Mouse (Mus musculus) heart, adult 11 months (tissue): ENCODE data around the gene Dph6.
A peak's percentile ranks its signal among the peaks of the same experiment; 100 is the strongest.

Experiments
- DNase-seq: peaks from one replicate; pipeline ENCODE4 v3.0.0; 2022

Dph6 gene

DNA sequence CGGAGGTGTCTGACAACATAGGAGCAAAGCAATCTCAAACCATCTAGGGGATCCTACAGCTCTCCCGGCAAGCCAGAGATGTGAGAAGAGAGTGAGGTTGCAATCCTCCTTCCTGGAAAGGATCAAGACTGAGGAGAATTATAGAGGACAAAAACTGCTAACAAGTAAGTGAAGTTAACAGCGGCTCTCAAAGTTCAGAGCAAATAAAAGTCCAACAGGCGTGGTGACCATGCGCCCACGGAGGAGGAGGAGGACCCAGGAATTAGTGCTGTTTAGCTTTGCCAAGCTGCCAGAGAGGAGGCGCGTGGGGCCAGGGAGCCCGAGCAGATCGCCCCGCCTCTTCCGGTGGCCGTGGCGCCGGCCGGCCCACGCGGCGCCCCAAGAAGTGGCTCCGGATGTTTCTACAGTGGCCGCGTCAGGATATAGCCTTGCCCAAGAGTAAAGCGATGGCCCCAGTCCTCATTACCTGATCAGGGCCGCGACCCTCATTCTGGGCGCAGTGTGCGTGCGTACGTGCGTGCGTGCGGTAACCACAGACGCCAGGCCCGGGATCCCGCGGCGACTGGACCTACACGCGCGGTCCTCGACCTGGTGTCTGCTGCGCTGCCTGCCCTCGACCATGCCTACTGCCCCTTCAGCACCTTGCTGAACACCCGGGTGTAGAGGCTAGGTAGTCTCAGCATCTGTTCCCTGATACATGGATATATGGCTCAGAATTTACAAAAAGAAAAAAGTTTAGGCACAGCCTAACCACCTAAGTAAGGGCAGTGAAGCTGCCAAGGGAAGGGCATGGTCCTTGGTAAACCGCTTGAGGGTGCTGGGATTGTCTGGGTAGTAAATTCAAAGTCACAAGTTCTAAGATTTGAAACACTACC is at the start of gene Dph6:
Gene Dph6 (minus strand): TSS at position 600 of the 875 bp plus-strand sequence.
- DNase-seq, result peak; percentile 99

DNA sequence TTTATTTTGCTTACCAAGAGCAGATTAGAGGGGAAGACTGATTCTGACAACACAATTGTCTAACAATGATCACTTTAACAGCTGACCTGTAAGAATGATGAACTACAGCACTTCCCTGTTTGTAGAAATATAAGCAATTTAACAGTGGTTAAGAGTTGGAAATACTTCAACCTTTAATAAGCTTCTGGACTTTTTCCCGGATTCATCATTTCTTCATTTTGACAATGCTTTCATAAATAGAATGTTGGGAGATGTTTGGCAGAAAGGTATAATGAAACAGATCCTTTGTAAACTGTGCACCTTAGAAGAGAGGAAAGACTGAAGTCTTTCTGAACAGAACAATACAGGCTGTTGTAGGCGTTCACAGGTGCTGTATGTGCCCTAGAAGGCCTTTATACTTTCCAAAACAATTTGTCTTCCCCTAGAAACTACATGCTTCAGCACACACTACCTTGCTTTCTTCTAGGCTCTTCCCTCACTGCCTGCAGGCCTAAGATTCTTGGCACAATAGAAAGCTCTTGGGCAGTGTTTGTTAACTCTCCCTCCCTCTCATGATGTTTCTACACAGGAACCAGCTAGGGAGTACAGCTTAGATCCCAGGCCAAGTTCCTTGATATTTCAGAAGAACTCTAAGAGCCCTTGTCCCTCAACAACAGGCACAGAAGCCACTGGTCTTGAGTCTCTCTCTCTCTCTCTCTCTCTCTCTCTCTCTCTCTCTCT is 46.4 kb upstream of the Dph6 start:
- peak; percentile 85 for DNase-seq

DNA sequence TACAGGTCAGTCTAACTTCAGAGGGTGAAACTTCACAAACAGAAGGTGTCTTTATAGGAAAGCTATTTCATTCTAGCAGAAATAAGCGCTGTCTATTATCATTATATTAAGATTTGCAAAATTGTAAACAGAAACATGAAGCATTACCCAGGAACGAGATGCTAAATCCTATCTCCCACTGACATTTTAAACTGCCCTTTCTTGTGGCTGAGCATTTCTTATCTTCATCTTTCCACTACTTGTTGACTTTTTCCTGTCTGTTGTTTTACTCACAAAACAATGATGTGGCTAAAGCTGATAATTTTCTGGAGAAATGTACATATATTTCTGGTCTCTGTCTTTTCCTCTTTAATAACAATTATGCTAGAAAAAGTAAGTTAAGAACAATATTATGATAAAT is 36.8 kb upstream of the Dph6 start:
- no peak for DNase-seq

DNA sequence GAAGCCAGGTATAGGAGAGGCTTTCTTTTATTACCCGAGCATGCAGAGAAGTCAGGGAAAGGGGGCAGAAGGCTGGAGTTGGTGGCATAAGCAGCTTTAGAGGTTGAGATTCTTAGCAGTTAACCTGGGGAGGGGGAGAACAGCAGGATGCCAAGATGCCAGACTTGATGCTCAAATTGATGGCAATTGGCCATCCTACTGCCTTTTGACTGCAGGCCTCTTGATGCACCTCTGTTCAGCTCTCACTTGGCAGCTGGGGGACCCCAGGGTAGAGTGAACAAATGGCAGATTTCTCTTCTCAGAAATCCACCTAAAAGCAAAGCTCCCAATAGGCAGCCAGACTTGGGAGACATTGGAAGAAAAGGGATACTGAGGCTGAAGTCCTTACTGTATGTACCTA is 32.7 kb upstream of the Dph6 start:
- no peak for DNase-seq

DNA sequence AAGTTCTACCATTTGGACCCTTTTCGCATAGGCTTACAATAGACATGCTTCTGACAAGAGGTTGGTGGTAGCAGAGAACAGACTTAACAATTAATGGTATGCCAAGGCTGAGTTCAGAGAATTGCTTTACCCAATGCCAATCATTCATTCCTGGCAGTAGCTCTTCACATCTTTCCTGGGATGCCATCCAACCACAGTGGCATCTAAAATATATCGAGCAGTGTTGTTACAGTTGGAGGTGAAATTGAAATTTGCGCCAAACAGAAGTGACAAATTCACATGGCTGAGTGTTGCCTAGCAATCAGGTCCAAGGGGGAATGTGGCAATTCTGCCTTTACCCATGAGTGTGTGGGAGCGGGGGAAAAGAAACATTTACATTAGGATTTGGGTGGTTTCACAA is 32.3 kb upstream of the Dph6 start:
- no peak for DNase-seq

DNA sequence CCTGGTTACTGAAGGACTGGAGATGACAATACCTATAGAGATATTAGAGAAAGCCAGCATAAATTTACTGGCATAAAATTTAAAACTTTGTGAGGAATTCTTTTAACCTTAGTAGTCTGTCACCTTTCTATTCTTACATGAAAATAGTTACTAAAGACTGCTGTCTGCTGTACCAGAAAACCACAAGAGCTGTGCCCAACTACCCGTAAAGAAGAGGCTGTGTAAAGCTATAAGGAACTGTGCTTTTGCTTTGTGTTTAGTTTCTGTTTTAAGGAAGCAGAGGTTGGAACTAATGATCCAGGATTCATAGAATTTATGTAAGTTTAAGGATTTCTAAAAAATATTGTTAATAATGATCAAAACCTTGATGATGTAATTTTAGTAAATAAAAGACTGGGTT is 19.1 kb upstream of the Dph6 start:
- DNase-seq, result no peak

DNA sequence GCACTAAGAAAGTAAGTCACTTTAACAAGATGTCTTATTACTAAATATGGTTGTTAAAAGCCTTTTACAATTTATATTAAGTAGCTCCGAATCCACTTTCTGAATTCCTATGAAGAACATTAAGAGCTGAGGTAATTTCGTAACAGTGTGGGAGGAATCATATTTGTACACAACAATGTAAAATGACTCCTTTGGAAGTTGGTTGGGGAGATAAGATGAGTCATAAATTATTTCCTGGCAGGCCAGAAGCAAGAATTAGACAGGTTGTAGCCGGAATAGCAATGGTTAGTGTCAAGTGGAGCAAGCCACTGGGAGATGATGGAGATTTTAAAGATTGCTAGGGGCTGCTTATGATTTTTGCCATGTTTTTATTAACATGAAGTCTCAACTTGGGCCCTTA is 16.2 kb upstream of the Dph6 start:
- DNase-seq, result no peak

DNA sequence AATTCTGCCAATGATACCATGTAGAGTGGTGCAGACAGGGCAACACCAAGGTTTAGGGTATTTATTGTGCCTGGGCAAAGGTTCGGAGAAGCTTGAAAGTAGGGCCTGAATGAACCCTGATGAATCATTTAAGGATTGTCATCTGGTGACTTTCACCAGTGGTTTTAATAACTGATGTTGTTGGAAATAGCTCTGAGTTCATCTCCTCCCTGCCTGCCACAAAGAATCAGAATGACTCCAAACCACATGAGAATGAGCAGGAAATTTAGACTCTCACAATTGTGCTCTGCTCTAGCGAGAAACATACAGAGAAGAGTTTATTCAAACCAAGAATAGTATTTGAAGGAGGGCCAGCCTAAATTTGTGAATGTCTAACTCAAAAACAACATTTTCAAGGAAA is 4.2 kb upstream of the Dph6 start:
- DNase-seq, result no peak

DNA sequence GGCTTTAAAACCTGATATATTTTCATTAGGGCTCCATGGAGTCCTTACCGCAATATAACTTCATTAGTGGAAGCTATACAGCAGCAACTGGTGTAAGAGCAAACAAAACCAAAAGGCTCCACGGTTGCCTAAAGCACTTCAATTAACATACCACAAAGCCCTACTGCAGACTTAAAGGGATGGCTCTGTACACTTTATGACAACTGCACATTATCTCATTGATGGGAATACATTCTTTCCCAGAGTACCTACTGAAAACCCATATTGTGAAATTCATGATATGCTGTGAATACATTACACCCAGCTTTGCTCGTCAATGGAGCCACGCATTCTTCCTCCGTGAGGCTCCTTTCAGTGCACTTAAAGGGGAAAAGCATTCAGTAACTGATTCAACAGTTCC is 8.5 kb downstream of the Dph6 start:
- no peak for DNase-seq

DNA sequence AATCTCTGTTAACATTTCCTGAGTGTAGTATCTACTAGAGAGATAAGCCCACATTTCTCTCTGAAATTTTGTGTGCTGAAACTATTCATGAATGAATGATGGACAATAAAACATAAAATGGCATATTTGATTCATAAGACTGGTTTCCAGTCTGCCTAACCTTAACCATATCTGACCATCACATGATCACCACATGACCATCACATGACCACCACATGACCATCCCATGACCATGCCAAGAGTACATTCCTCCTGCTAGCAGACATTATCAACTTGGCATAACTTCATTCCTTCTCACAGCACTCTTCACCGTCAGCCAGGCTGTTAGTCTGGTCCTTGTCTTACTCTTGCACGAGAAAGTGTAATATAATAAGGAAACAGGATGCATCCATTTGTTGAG is 10.9 kb downstream of the Dph6 start:
- DNase-seq, result no peak

DNA sequence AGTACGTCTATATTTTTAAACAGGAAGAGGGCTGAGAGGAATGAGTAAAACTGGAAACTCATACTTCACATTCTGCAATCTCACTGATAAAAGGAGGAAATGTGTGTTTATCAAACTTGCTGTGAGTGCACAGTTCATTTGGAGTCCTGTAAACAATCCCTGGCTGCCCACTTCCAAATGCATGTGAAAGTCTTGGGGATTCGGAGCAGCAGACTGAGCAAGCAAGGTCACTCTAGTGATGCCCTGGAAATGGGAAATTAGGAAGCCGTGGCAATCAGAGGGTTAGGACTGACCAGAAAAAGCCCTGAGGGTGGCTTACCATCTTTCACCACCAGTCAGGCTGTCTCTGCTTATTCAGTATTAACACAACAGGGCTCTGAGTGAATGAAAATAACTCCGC is 30.1 kb downstream of the Dph6 start:
- DNase-seq, result peak; percentile 36

DNA sequence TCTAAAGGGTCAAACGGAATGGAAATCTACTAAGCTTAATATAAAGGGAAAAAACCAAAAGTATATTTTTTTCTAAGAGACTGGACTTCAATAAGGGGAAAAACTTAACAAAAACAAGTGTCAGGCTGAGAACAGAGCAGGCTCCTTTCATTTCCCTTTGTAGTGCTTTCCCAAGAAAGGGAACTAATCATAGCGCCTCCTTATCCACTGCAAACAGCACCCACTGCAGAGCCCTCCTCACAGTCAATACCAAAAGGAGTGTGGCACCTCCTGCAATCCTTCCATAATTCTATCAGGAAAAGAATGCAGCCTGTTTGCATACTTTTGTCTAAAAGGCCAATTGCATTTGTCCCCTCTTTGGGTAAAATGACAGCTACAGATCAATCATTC is 32.2 kb downstream of the Dph6 start:
- peak; percentile 18 for DNase-seq

DNA sequence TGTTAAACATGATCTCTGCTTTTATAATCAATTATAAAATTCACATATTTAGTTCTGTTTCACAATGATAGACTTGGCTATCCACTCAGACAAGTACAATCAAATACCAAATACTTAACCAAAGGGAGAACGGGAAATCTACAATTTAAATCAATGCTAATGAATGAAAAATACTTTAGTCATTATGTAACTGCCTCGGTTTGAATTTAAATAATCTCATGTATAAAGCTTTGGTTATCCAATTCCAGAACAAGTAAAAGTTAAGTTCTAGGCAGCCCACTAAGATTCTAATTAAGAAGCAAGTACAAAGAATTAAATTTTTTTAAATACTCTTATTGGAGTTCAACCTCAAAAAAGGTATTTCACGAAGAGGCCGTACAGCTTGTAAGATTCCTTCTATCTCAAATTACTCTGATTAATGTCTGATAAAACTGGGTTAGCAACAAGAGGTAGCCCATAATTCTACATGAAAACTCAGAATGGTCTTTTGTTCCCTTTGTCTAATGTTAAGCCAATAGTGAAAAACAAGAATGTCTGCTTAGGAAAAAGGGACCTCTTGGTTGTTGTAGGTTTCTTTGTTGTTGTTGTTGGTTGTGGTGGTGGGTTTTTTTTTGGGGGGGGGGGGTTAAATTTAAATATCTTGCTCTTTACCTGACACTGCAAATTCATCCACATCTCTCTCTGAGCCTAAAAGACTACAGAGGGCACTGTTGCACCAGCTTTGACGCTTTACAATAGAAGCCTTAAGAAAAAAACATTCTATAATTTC is 32.8 kb downstream of the Dph6 start:
- no peak for DNase-seq

DNA sequence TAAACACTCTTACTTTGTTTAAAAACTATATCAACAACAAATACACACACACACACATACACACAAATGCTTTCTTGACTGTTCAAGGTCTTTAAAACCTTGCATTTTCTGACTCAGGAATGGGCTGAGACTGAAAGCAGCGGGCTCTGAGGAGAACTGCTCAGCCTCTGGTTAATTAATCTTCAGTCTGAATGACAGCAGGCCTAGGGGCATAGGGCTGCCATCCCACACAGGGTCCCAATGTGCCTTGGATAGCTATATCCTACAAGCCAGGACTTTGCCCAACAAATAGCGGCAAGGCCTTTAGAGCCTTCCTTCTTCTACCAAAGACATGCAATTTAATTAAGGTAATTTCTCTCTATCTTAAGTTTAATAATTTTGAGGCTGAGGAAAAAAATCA is 43.2 kb downstream of the Dph6 start:
- DNase-seq, result no peak

DNA sequence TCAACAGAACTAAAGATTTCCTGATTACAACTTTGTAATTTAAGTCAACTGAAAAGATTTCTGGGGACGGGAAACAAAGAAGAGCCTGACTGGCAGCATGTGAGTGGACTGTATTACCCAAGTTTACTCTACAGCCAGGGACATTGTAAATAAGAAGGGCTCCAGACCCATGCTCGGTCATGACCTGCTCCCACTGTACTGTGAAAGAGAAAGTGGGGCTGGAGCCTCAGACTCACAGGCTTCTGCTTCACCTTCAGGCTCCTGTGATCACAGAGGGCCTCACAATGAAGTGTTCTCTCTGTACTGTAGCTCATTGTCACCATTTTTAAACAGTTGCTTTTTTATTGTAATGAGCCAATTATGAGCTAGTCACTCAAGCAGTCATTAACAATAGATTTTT is 44.7 kb downstream of the Dph6 start:
- DNase-seq, result no peak

DNA sequence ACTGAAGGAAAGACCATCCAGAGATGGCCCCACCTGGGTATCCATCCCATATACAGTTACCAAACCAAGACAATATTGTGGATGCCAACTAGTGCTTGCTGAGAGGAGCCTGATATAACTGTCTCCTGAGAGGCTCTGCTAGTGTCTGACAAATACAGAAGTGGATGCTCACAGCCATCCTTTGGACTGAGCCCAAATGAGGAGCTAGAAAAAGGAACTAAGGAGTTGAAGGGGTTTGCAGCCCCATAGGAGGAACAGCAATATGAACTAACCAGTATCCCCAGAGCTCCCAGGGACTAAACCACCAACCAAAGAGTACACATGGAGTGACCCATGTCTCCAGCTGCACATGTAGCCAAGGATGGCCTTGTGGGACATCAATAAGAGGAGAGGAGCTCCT is 49.6 kb downstream of the Dph6 start:
- DNase-seq, result peak; percentile 79

DNA sequence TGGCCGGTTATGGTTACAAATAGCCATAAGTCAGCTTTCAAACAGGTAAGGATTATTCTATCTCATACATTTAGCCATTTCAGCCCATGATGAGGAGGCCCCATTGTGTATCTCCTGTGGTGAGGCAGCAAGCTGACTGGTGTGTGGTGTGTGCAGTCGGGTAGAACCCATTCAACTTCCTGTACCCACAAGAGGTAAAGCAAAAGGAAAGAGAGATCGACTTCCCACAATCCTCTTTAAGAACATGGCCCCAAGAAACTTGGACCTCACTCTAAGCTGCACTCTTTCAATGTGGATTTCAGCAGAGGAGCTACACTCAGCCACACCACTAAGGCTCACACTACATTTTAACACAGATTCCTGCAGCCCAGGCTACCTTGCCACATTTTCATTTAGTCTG is 53.6 kb downstream of the Dph6 start:
- DNase-seq, result no peak

DNA sequence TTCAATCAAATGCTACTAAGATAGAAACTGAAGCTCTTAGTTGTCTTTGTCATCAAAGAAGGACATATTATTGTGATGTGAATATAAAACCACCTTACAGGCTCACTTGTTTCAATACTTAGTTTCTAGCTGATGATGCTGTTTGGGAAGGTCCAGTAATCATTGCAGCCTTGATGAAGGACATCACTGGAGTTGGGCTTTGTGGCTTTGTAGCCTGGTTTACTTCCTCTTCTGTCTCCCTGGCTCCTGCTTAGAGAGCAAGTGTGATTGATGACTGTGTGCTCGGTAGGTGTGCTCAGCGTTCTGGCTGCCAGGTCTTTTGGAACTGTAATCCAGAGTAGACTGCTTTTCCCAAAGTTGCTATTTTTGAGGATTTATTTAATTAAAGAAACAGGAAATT is 55.0 kb downstream of the Dph6 start:
- no peak for DNase-seq

DNA sequence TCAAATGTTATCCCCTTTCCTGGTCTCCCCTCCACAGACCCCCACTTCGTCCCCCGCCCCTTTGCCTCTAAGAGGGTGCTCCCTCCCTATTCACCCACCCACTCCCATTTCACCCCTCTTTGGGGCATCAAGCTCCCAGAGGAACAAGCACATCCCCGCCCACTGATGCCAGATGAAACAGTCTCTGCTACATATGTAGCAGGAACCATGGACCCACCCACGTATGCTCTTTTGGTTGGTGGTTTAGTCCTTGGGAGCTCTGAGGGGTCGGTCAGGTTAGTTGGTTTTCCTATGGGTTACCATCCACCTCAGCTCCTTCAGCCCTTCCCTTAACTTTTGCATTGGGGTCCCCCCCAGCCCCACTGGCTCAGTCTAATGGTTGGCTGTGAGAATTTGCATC is 61.4 kb downstream of the Dph6 start:
- DNase-seq, result peak; percentile 81

DNA sequence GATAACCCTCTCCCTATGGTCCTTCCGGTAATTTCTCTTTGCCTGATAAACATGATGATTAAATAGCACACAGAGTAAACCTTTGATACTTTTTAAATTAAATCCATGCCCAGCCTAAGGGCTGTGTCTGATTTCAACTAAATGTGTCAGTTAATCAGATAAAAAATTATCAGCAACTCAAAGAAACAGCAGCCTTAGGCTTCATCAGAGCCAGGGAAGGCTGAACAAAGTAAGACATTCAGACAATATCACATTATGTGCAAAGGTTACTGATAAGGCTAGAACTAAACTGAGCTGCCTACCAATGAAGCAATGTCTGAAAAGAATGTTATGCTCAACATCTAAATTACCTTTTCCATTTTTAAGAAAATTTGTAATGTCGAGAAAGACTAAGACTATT is 74.0 kb downstream of the Dph6 start:
- DNase-seq, result no peak

DNA sequence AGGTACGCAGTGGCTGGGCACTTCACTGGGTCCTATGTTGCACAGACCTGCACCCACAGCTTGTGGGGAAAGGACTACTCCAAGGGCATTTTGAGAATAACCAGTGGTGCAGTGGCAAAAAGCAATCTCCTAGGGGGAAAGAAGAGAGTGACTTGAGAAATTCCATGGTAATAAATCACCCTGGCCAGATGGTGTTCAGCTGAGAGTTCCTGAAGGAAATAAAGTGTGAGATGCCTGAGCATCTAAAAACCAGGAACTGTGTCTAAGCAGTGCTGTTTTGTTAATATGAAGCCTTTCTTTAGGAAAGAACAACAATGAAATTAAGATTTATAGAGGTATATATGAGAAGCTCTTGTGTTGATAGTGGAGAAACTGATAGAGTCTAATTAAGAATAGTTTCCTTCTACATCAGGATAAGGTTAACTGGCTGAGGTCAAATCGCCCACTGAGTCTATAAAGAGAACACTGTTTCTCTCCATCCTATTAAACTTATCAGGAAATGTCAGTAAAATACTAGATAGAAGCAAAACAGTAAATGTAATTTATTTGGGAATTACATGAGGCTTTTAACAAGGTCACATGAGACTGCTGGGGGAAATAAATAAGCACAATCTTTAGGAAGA is 111.7 kb downstream of the Dph6 start:
- no peak for DNase-seq

DNA sequence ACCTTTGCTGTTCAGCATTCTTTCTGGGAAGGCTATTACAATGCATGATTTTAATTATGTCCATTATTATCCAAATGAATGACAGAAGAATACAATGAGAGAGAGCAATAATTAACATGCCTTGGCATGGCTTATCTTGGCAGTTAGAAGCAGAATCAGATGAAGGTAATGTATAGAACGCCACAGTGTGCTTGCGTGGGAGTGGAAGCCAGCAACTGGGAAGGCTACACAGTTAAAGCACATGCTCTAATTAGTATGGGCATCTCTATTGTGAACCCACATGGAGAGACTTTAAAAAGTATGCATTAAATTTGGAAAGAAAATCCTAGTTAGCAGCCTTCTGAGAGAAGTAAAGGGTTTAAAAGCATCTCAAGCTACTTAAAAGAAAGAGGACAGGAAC is 112.4 kb downstream of the Dph6 start:
- DNase-seq, result no peak

DNA sequence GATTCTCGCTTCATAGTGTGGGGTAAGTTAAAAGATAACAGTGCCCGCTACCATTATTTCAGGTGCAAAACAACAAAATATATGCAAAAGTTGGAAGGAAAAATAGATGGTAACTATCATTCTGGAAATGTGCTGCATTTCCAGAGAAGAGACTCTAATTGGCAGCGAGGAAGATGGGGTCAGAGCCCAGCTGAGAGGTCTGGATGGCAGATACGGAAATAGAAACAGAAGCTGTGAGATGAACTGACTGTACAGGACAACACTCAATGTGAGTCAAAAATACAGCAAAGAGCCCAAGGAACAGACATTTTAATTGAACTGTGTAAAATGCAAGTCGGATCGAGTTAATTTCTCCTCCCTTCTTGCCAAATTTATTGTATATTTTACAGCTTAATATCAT is 114.3 kb downstream of the Dph6 start:
- no peak for DNase-seq
